Mouse (Mus musculus): ENCODE results near the gene Fzr1.

GRCm38 (mm10) chr10:81351678-81352291 lies 26.5 kb downstream of the Fzr1 start:
- no peak for TF ChIP-seq CTCF (IDR thresholded peaks at IDR 0.05; ENCODE audit: low read depth, low read length)
- 0 out of 2 replicates have a peak, but pooled peaks have one; percentile 12 for TF ChIP-seq EP300 (IDR thresholded peaks at IDR 0.05; ENCODE audit: insufficient read depth, low read depth, low read length)
- TF ChIP-seq POLR2A (IDR thresholded peaks at IDR 0.05; ENCODE audit: insufficient read depth, low read length), result peak; percentile 29
